Mouse (Mus musculus) liver, adult 2 months (tissue): ENCODE measurements around the gene Cdh4. TPM values are rescaled to one million over a fixed set of nuclear protein-coding genes. Genes with fewer than 3 reads are reported as not detected.

Experiments used
- DNase-seq: peaks from one replicate; pipeline ENCODE4 v3.0.0-alpha.2; 2011; ENCODE audit warnings: low read depth, low spot score; ENCODE audit errors: extremely low read depth
- H3K27ac ChIP-seq: fragments of 200-500 bp; replicated peaks from 2 replicates; pipeline ENCODE4 v1.5.1; 2012; ENCODE audit warnings: low read depth, mild to moderate bottlenecking, control low read depth, inconsistent platforms, low read length; ENCODE audit not compliant: insufficient read depth
- H3K27me3 ChIP-seq: fragments of 200-500 bp; 2 replicates; pipeline ENCODE4 v1.6.1; 2012; ENCODE audit warnings: mild to moderate bottlenecking, moderate library complexity, low read length, inconsistent platforms; ENCODE audit not compliant: control insufficient read depth, insufficient read depth
- H3K36me3 ChIP-seq: fragments of 200-500 bp; 2 replicates; pipeline ENCODE4 v1.6.1; 2012; ENCODE audit warnings: low read length, inconsistent platforms; ENCODE audit not compliant: control insufficient read depth, insufficient read depth
- H3K4me1 ChIP-seq: fragments of 200-500 bp; 2 replicates; pipeline ENCODE4 v1.6.1; 2011; ENCODE audit warnings: low read length; ENCODE audit not compliant: control insufficient read depth, insufficient read depth
- H3K4me3 ChIP-seq: fragments of 200-500 bp; 2 replicates; pipeline ENCODE4 v1.5.1; 2011; ENCODE audit warnings: low read depth, mild to moderate bottlenecking, control low read depth, low read length, moderate library complexity; ENCODE audit not compliant: insufficient read depth
- H3K79me2 ChIP-seq: fragments of 200-500 bp; 2 replicates; pipeline ENCODE4 v1.6.1; 2012; ENCODE audit warnings: inconsistent platforms, mild to moderate bottlenecking, low read length, moderate library complexity; ENCODE audit not compliant: control insufficient read depth, insufficient read depth
- H3K9ac ChIP-seq: fragments of 200-500 bp; 2 replicates; pipeline ENCODE4 v1.6.1; 2012; ENCODE audit warnings: low read depth, mild to moderate bottlenecking, control low read depth, inconsistent platforms, low read length
- CTCF ChIP-seq: fragments of 200-500 bp; IDR thresholded peaks from 2 replicates; pipeline ENCODE4 v1.5.1; 2011; ENCODE audit warnings: low read depth, low read length, control low read depth
- POLR2A ChIP-seq: fragments of 200-500 bp; IDR thresholded peaks from 2 replicates; pipeline ENCODE4 v1.6.1; 2011; ENCODE audit warnings: low read length, control low read depth; ENCODE audit not compliant: insufficient read depth; ENCODE audit errors: extremely low read depth
- WGBS: fragments of 180-500 bp; shearing (Covaris S2); methylation state at CpG from one replicate; pipeline ENCODE4 v1.1.7; 2018; 5-methylcytosine and 5-hydroxymethylcytosine counted together
- polyA plus RNA-seq: library from polyadenylated mRNA; depleted of rRNA; stranded (reverse); fragments of >200 nt; gene quantifications from 2 replicates; pipeline ENCODE4 v1.2.3, GENCODE M21; 2012
- total RNA-seq: library from RNA; depleted of rRNA; stranded (reverse); fragments of >200 nt; gene quantifications from 2 replicates; pipeline ENCODE4 v1.2.3, GENCODE M21; 2014

Cdh4 gene
- total and polyA plus RNA-seq, 2 experiments = 0.18 to 0.37 TPM

- 89% methylated on average over 3 of the region's 3 CpGs for WGBS
- H3K36me3 ChIP-seq = no peaks in the 10 kb centered on the region
- TF ChIP-seq POLR2A (no peak), CTCF (no peak)
- no peak overlapping the region for H3K4me3 ChIP-seq
- no peaks in the 10 kb centered on the region for H3K4me1 ChIP-seq
- no peak for DNase-seq
- no peaks in the 10 kb centered on the region for H3K79me2 ChIP-seq
- no peak overlapping the region for H3K9ac ChIP-seq
- no peak overlapping the region for H3K27ac ChIP-seq
- H3K27me3 ChIP-seq = no peaks in the 10 kb centered on the region
These were observed 264.4 kb downstream of the Cdh4 start for GRCm38 (mm10) chr2:179706616-179707015.

DNA sequence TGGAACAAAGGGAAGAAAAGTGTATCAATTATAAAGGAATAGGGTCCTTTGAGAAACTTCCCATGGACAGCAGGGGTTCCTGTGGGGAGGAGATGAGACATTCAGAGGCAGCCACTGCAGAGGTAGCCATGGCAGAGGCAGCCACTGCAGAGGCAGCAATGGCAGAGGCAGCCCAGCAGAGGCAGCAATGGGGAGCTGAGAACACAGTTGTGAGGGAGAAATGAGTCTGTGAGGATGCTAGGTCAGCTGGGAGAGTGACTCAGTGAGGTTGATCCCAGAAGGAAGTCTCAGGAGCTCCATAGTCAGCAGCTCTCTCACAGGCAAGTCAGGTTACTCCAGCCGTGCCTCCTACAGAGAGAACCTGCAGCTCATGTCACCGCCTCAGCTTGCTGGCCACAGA lies 266.9 kb downstream of the Cdh4 start:
- Histone ChIP-seq H3K27ac (no peak overlapping the region), H3K36me3 (no peaks in the 10 kb centered on the region), H3K79me2 (no peaks in the 10 kb centered on the region), H3K4me1 (no peaks in the 10 kb centered on the region), H3K4me3 (no peak overlapping the region), H3K9ac (no peak overlapping the region), H3K27me3 (no peaks in the 10 kb centered on the region)
- TF ChIP-seq CTCF (no peak), POLR2A (no peak)
- WGBS = 83% methylated on average over 2 of the region's 2 CpGs
- DNase-seq = no peak

- Histone ChIP-seq H3K27ac (no peak overlapping the region), H3K27me3 (no peaks in the 10 kb centered on the region), H3K79me2 (no peaks in the 10 kb centered on the region), H3K9ac (no peak overlapping the region), H3K36me3 (no peaks in the 10 kb centered on the region), H3K4me3 (no peak overlapping the region), H3K4me1 (no peaks in the 10 kb centered on the region)
- 71% methylated on average over 7 of the region's 7 CpGs for WGBS
- no peak for TF ChIP-seq POLR2A
- TF ChIP-seq CTCF = no peak
- DNase-seq = no peak
These were observed 270.5 kb downstream of the Cdh4 start for GRCm38 (mm10) chr2:179712690-179713089.

GRCm38 (mm10) chr2:179713326-179713725 lies 271.1 kb downstream of the Cdh4 start:
- Histone ChIP-seq H3K27me3 (no peaks in the 10 kb centered on the region), H3K4me3 (no peak overlapping the region), H3K36me3 (no peaks in the 10 kb centered on the region), H3K9ac (no peak overlapping the region), H3K4me1 (no peaks in the 10 kb centered on the region), H3K27ac (no peak overlapping the region), H3K79me2 (no peaks in the 10 kb centered on the region)
- DNase-seq = no peak
- no peak for TF ChIP-seq CTCF
- no peak for TF ChIP-seq POLR2A
- 74% methylated on average over 4 of the region's 4 CpGs for WGBS

GRCm38 (mm10) chr2:179714145-179714544 lies 271.9 kb downstream of the Cdh4 start:
- no peaks in the 10 kb centered on the region for H3K79me2 ChIP-seq
- no peak overlapping the region for H3K4me3 ChIP-seq
- no peaks in the 10 kb centered on the region for H3K4me1 ChIP-seq
- no peak overlapping the region for H3K27ac ChIP-seq
- WGBS = 83% methylated on average over 3 of the region's 3 CpGs
- H3K9ac ChIP-seq = no peak overlapping the region
- TF ChIP-seq CTCF (no peak), POLR2A (no peak)
- DNase-seq = no peak
- no peaks in the 10 kb centered on the region for H3K27me3 ChIP-seq
- no peaks in the 10 kb centered on the region for H3K36me3 ChIP-seq

- no peaks in the 10 kb centered on the region for H3K27me3 ChIP-seq
- TF ChIP-seq CTCF (no peak), POLR2A (no peak)
- no peak overlapping the region for H3K27ac ChIP-seq
- no peak for DNase-seq
- no peak overlapping the region for H3K4me3 ChIP-seq
- 100% methylated on average over 1 of the region's 1 CpGs for WGBS
- H3K9ac ChIP-seq = no peak overlapping the region
- no peaks in the 10 kb centered on the region for H3K4me1 ChIP-seq
- H3K79me2 ChIP-seq = no peaks in the 10 kb centered on the region
- no peaks in the 10 kb centered on the region for H3K36me3 ChIP-seq
These were observed 273.1 kb downstream of the Cdh4 start for GRCm38 (mm10) chr2:179715375-179715774.
